Mouse (Mus musculus): Measurements from ENCODE around the gene Gm14435.
"Not testable (repeated sequence)": the region's sequence is repeated elsewhere in the genome, so short reads cannot be mapped to it uniquely, and the experiment has no call there.

DNA sequence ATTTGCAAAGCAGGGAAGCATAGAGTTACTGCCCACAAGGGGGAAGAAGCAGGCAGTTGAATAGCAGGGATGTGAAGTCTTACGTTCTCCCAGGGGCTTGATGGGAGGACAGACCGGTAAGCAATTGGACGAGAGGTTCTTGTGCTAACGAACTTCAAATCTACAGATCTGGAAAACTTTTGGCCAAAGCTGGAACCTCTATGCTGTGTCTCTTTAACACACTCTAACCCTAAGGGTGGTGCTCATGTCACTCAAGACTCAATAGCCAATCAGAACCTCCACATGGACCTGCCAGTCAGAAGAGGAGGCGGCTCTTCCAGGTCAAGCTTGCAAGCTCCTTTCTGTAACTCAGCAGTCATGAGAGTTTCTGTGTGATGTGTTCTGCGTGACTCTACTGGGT is at the start of gene Gm14435:
- TF ChIP-seq CTCF (IDR thresholded peaks at IDR 0.05; ENCODE audit: extremely low read depth, insufficient read length, insufficient replicate concordance, low read depth, low read length); POLR2A (IDR thresholded peaks at IDR 0.05; ENCODE audit: low read depth, low read length): not testable (repeated sequence)
